Mouse (Mus musculus): ENCODE results near the gene Tspan14.

Tspan14 gene

DNA sequence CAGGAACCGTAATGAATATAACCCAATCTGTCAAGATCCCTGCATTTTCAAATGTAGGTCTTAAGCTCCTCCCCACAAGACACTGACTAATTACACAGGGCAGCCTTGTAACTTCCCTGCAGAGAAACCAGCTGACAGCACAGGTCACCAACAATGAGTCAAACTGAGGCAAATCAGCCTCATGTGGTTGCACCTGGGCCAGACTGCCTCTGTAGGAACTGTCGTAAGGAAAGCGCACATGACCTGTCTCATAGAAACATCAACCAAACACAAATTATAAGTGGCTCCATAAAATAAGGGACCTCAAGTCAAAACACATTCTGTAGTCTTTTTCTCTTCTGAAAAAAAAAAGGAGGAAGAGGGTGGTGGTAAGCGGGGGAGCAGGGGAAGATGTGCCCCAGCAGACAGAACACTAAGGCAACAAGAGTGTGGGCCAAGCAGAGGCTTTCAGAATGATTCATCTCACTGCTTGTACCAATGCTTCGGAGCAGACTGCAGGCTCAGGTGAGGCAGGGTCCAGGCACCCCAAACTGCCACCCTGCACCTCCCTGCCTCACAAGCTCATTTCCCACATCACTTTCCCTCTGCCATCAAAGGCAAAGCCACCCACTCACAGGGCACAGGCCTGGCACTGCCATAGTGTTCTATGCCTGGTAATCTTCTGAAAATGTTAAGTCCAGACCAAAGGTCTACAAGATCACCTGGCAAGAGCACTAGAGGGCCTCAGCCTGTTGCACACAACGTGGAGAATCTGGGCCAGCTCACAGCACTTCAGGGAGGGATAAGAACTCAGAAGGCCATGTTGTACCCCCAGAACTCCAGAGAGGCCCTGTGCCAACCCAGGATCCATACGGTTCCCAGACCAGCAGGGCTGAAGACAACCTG lies 16.6 kb downstream of the Tspan14 start:
- DNase-seq, result no peak

DNA sequence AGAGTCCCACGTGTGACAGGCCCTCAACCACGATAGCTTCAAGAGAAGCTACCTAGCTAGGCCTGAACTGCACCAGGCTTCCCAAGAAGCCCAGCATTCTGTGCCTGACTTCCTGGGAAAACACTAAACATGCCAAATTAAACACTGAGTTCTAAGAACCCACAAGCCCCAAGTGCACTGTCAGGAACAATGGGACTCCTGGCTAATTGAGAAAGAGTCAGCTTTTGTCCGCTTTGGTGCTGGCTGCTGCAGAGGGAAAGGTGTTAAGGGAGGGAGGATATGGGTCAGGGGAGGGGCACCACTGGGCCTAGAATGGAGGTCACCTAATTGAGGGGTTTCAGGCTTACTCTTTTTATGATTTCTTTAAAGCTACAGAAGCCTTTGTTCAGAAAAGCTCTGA lies 17.6 kb downstream of the Tspan14 start:
- DNase-seq, result no peak

DNA sequence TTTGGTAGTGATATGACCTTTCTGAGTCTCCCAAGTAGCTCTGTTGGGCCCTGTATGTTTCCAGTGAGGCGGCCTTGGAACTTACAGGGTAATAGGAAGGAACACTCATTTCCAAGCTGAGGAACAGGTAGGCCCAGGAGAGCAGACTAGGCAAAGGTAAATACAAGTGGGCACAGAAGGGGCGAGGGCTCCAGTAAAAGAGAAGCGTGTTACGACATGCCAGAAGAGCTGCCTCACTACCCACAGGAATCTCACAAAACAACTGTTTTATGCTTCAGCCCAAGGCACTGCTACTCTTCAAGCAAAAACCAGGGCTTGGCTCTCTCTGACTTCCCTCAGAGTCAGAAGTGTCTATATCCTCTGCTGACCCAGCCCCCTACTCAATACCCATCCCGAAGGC lies 18.1 kb downstream of the Tspan14 start:
- DNase-seq, result no peak

DNA sequence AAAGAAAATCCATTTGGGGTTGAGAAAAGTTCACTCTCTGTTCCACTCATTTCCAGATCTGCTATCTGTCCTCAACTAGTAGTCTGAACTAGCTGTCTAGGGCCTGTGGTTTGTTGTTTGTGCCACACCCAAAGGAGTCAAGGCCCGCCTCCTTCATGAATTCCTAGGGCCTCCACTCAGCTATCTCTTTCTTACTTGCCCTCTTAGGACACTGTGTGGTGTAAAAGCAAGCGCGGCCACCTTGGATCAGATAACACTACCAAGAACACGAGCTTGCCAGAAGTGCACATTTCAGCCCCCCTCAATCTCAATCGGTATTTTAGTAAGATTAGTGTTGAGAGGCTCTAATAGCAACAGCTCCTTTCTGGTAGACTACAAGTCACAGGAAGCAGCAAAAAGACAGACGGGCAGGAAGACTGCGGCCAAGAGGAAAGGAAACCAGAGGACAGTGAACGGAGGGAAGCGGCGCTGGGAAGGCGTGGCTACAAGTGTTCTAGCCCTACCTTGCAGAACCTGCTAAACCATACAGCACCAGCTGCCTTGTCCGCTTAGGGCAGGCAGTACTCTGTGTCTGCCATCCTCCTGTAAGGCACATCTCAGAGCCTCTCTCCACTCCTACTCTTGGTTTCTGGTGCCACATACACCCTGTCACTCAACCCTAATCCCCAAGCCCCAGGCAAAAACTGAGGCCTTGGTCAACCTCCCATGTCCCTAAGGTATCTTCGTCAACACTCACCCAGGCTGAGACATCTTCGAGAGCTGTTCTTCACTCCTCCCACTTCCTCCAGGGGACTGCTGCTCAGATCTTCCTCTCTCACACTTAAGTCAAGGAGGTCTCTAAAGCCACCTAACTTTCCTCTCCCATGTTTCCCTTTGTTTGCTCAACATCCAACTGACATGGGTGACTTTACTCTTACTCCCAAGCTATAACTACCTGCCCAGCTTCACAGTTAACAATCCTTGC lies 18.9 kb downstream of the Tspan14 start:
- no peak for DNase-seq

DNA sequence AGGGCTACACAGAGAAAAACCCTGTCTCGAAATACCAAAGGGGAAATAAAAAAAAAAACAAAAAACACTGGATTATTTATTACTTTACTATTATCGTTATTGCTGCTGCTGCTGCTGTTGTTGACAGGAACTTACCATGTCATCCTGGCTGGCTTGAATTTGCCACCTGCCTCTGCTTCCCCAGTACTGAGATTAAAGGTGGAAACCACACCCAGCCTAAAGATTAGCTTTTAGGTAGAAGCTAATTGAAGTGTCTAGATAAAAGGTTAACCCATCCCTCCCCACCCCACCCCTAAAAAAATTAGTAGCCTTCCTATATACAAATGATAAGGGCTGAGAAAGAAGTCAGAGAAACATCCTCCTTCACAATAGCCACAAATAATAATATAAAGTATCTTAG lies 22.8 kb downstream of the Tspan14 start:
- DNase-seq, result no peak

GRCm38 (mm10) chr14:40942429-40942828 lies 24.2 kb downstream of the Tspan14 start:
- DNase-seq, result no peak

- no peak for DNase-seq
Measured at GRCm38 (mm10) chr14:40938380-40938987, 28.1 kb downstream of the Tspan14 start.

- DNase-seq, result no peak
Measured at GRCm38 (mm10) chr14:40937052-40937451, 29.6 kb downstream of the Tspan14 start.

DNA sequence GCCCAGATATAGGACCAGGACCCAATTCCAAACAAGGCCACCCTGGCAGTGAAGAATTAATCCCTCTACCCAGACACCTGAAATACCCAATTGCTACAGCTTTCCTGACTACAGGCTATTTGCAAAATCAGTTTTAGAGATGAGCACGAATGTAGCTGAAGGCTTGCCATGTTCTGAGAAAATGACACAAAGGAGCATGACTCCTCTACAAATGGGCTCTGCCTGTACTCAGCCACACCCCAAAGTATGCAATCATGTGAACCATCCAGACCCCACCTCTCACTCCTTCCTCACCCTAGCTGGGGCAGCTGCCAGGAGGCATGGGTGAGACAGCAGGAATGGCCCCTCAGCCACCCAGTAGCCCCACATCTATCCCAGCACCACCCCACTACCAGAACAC lies 31.1 kb downstream of the Tspan14 start:
- no peak for DNase-seq

- no peak for DNase-seq
Measured at GRCm38 (mm10) chr14:40935054-40935453, 31.6 kb downstream of the Tspan14 start.

DNA sequence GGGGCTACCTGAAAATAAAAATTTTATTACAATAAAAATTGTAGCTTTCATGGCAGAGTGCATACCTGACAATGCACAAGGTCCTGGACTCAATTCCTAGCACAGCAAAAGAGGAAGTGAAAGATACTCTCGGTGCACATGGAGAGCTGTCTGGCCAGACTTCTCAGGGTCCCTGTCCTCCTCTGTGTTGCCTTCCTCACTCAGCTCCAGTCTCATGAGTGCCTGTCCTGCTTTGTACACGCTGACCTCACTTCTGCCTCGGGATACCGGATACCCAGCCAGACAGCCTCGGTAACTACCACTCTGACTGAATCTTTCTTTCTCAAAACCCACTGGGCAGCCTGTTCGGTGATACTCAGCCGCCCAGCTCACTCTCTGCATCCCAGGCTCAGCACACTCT lies 33.3 kb downstream of the Tspan14 start:
- no peak for DNase-seq

DNA sequence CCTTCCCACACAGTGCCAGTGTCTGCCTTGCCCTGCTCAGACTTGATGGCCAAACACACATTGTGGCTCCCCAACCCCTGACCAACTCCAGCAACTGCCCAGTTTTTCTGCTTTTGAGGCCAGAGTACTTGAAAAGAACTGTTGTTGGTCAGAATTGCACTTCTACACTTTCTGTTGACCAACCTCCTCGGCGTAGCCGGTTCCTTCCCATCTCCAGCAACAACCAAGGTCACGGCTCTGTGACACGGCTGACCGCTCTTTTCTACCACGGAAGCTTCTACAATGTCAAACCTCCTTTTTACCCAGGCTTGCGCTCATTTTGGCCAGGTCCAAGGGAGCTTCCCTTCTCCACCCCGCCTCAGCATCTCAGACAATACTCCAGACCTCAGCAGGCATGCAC lies 34.4 kb downstream of the Tspan14 start:
- no peak for DNase-seq

DNA sequence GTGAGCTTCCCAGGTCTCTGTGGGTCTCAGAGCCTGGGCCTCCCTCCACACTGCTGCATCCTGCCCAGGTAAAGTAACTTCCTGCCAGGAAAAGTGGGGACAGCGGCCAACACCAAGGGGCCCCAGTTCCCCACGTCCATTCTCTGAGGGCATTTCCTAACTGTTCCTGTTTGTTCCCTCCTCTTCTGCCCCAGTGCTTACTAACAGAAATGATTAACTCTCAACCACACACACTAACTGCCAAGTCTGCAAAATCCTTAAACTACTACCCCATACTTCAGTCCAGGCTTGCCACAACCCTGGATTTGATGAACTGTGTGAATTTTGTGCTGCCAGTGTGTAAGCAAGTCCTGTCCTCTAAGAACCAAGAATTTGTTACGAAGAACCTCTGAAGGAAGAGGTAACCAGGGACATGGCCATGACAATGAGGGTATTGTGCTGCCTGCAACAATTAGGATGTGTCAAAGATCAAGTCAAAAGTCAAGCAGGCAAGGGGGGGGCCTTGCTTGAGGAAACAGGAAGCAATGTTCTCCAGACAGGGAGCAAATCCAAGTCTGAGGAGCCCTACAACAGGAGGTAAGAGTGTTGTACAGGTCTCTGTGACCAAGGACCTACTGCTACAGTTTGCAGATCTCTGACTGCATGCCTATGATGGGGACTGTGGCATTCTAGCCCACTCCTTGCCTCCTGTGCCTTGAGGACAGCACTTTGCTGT lies 35.3 kb downstream of the Tspan14 start:
- no peak for DNase-seq

- no peak for DNase-seq
Measured at GRCm38 (mm10) chr14:40929943-40930342, 36.7 kb downstream of the Tspan14 start.

- no peak for DNase-seq
Measured at GRCm38 (mm10) chr14:40928897-40929296, 37.7 kb downstream of the Tspan14 start.

- DNase-seq, result no peak
Measured at GRCm38 (mm10) chr14:40927041-40927440, 39.6 kb downstream of the Tspan14 start.

GRCm38 (mm10) chr14:40924378-40925113 lies 42.1 kb downstream of the Tspan14 start:
- peak; percentile 57 for DNase-seq

GRCm38 (mm10) chr14:40921241-40921640 lies 45.4 kb downstream of the Tspan14 start:
- DNase-seq, result no peak

DNA sequence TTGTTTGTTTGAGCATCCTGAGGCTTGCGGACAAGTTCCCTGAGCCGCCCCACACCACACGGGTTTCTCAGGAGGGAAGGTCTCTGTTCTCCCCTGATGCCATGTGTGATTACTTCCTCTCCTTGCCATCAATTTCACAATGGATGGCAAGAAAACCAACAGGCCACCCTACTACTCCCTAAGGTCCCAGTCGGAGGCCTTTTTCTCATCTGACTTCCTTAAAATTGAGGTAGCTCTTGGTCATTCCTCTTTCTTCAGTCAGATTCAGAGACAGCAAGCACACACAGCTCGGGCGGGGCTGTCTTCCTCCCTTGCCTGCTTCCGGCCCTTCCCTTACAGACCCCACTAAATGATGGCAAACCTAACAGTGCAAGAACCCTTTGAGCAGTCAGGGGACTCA lies 47.1 kb downstream of the Tspan14 start:
- DNase-seq, result no peak

DNA sequence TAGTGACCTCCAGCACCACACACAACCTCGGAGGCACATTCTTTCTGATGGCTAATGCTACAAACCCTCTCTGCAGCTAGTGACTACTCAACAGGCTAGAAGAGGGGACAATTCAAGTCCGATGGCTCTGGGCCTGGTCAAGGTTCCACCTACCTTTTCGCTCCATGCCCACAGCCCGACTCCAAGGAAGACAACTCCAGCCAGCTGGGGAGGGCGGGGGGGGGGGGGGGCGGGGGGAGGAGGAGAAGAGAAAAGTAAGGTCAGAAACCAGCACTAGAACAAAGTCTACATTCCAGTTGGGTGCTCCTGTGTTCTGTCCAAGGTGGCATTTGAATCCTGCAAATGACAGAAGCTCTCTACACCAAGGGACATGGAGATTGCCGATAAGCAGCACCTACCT lies 48.1 kb downstream of the Tspan14 start:
- no peak for DNase-seq

DNA sequence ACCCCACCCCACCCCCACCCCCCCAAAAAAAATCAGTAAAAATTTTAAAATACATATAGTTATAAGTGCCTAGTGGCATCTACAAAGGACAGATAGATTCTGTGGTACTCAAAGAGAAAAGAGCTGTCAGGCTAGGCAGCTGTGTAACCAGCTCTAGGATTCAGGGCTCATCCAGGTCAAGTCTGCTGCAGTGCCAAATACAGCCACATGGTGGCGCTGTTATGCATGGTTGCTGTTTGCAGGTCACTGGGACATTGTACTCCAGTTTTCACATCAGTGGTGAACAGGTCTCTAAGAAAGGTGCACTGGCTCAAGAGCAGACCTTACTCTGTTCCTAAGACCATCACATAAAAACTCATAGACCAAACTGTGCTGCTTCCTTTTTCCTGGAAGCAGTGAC lies 49.0 kb downstream of the Tspan14 start:
- peak; percentile 84 for DNase-seq

- no peak for DNase-seq
Measured at GRCm38 (mm10) chr14:40916667-40917066, 49.9 kb downstream of the Tspan14 start.

All from embryo, embryonic 11 days (tissue).